Mouse (Mus musculus) heart, embryonic 14.5 days (tissue): Measurements from ENCODE around the gene Lce1i. TPM values are rescaled to one million over a fixed set of nuclear protein-coding genes. Genes with fewer than 3 reads are reported as not detected.

ENCODE experiments used
- ATAC-seq: fragments of 200-750 bp; cut with Nextera tagmentation; 2 replicates; pipeline ENCODE4 v1.8.0; 2017; ENCODE audit warnings: low read depth, moderate TSS enrichment; ENCODE audit not compliant: insufficient number of reproducible peaks, insufficient read depth, low FRiP score
- H3K27ac ChIP-seq, 2 experiments: fragments of 200-500 bp in 1 of 2; fragments of 300-500 bp in 1 of 2; sonication (generic) in 1 of 2; replicated peaks in 1 of 2; 2 replicates each; pipeline ENCODE4 v1.5.1; 2012 to 2014; ENCODE audit warnings: low read depth in 2 of 2, low read length in 2 of 2, control low read depth in 1 of 2, mild to moderate bottlenecking in 1 of 2, mixed read lengths in 1 of 2; ENCODE audit not compliant: control insufficient read depth in 1 of 2, insufficient read depth in 1 of 2
- H3K27me3 ChIP-seq: fragments of 300-500 bp; sonication (generic); 2 replicates; pipeline ENCODE4 v1.6.1; 2014; ENCODE audit warnings: mild to moderate bottlenecking, low read length, control low read depth; ENCODE audit not compliant: control insufficient read depth, insufficient read depth
- H3K36me3 ChIP-seq: fragments of 300-500 bp; sonication (generic); 2 replicates; pipeline ENCODE4 v1.6.1; 2014; ENCODE audit warnings: mild to moderate bottlenecking, control low read depth, low read length, mixed read lengths; ENCODE audit not compliant: control insufficient read depth, insufficient read depth
- H3K4me1 ChIP-seq, 2 experiments: fragments of 200-500 bp in 1 of 2; fragments of 300-500 bp in 1 of 2; sonication (generic) in 1 of 2; 2 replicates each; pipeline ENCODE4 v1.6.1; 2012 to 2014; ENCODE audit warnings: low read length in 2 of 2, control low read depth in 1 of 2, mixed read lengths in 1 of 2; ENCODE audit not compliant: control insufficient read depth in 2 of 2, insufficient read depth in 2 of 2
- H3K4me2 ChIP-seq: fragments of 300-500 bp; sonication (generic); 2 replicates; pipeline ENCODE4 v1.6.1; 2014; ENCODE audit warnings: mild to moderate bottlenecking, low read length
- H3K4me3 ChIP-seq, 2 experiments: fragments of 200-500 bp in 1 of 2; fragments of 300-500 bp in 1 of 2; sonication (generic) in 1 of 2; 2 replicates each; pipeline ENCODE4 v1.5.1; 2012 to 2014; ENCODE audit warnings: low read length in 2 of 2, mild to moderate bottlenecking in 2 of 2, control low read depth in 1 of 2, low read depth in 1 of 2, moderate library complexity in 1 of 2; ENCODE audit not compliant: control insufficient read depth in 1 of 2, insufficient read depth in 1 of 2
- H3K9ac ChIP-seq: fragments of 300-500 bp; sonication (generic); 2 replicates; pipeline ENCODE4 v1.6.1; 2014; ENCODE audit warnings: mild to moderate bottlenecking, low read length
- H3K9me3 ChIP-seq: fragments of 300-500 bp; sonication (generic); 2 replicates; pipeline ENCODE4 v1.6.1; 2016; ENCODE audit warnings: low read length, control low read depth; ENCODE audit not compliant: control insufficient read depth
- WGBS: fragments of 180-500 bp; shearing (Covaris S2); extraction: QIAGEN DNeasy Blood & Tissue Kit; methylation state at CpG from one replicate; pipeline ENCODE4 v1.1.7; 2014; 5-methylcytosine and 5-hydroxymethylcytosine counted together
- polyA plus RNA-seq: library from polyadenylated mRNA; unstranded; fragments of >200 nt; fragmentation: Nextera tagmentation; extraction: Ambion mirVana; gene quantifications from 2 replicates; pipeline ENCODE4 v1.2.1, GENCODE M21; 2014

Lce1i gene
- polyA plus RNA-seq, 1 experiment from 2014 or later = not detected

DNA sequence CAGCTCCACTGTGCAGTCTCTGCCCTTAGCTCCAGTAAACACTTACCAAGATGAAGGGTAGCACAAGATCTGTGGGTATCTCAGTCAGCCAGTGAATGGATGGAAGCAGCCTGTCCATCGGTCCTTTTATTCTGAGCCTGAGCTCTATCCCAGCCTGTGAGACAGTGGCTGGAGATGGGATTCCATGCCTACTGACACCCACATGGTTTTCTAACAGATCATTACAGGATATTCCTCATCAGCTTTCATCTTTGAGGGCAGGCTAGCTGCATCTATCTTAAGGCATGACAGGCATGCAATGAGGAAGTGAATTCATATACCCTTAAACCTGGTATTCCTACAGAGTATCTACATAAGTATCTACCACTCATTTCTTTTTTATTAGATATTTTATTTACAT lies 13.7 kb downstream of the Lce1i start, which contains the start of gene Lce1h:
Gene Lce1h, minus strand, starts transcription at position 101 of the 400 bp plus-strand sequence.
- no peak within 1 kb of the TSS for H3K9ac ChIP-seq
- H3K4me2 ChIP-seq = no peak within 1 kb of the TSS
- no peaks in the 10 kb centered on the region for H3K4me1 ChIP-seq
- 70% methylated on average over 1 of the region's 1 CpGs for WGBS
- no peak within 1 kb of the TSS for H3K4me3 ChIP-seq
- H3K9me3 ChIP-seq = no peaks in the 10 kb centered on the region
- H3K27ac ChIP-seq = no peak within 1 kb of the TSS
- no peak for ATAC-seq
- H3K36me3 ChIP-seq = no peaks in the 10 kb centered on the region
- no peaks in the 10 kb centered on the region for H3K27me3 ChIP-seq

DNA sequence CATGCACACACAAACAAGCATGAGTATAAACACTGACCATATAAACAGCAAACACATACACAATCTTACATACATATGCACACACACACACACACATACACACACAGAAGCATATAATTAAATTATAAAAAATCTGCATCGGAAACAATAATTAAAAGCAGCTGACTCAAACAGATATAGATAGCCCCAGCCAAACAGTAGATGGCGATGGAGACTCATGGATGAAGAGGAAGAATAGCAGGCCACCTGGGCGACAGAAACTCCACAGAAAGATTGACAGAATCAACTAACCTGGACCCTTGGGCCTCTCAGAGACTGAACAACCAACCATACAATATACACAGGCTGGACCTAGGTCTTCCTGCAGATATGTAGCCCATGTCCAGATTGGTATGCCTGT lies 25.5 kb downstream of the Lce1i start:
- H3K4me1 ChIP-seq = no peaks in the 10 kb centered on the region
- H3K9me3 ChIP-seq = no peaks in the 10 kb centered on the region
- ATAC-seq = no peak
- no peak overlapping the region for H3K4me2 ChIP-seq
- H3K9ac ChIP-seq = no peak overlapping the region
- H3K27ac ChIP-seq = no peak overlapping the region
- H3K27me3 ChIP-seq = no peaks in the 10 kb centered on the region
- no peaks in the 10 kb centered on the region for H3K36me3 ChIP-seq
- H3K4me3 ChIP-seq = no peak overlapping the region
- 41% methylated on average over 3 of the region's 3 CpGs for WGBS

DNA sequence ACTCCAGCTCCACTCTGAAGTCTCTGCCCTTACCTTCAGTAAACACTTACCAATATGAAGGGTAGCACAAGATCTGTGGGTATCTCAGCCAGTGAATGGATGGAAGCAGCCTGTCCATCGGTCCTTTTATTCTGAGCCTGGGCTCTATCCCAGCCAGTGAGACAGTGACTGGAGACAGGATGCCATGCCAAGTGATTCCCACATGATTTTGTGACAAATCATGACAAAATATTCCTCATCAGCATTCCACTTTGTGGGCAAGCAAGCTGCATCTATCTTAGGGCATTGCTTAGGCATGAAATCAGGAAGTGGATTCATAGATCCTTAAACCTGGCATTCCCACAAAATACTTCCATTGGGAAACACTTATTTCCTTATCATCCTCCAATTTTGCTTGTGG lies 26.5 kb downstream of the Lce1i start, which contains the start of gene Lce1g:
Gene Lce1g, minus strand, starts transcription at position 101 of the 400 bp plus-strand sequence.
- Histone ChIP-seq H3K27ac (no peak within 1 kb of the TSS), H3K4me3 (no peak within 1 kb of the TSS), H3K4me1 (no peaks in the 10 kb centered on the region), H3K36me3 (no peaks in the 10 kb centered on the region), H3K27me3 (no peaks in the 10 kb centered on the region), H3K4me2 (no peak within 1 kb of the TSS), H3K9me3 (no peaks in the 10 kb centered on the region), H3K9ac (no peak within 1 kb of the TSS)
- no peak for ATAC-seq
- 78% methylated on average over 1 of the region's 1 CpGs for WGBS

DNA sequence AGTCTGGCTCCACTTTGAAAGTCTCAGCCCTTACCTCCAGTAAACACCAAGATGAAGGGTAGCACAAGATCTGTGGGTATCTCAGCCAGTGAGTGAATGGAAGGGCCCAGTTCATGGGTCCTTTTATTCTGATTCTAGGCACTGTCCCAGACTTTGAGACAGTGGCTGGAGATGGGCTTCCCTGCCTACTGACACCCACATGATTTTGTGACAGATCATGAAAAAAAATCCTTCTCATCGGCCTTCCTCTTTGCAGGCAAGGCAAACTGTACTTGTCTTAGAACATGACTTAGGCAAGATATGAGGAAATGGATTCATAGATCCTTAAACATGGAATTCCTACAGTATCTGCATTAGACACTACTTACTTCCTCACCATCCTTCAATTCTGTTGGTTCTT lies 39.7 kb downstream of the Lce1i start, which contains the start of gene Gm38119:
Gene Gm38119, minus strand, starts transcription at position 101 of the 400 bp plus-strand sequence.
- ATAC-seq = no peak
- no peaks in the 10 kb centered on the region for H3K4me1 ChIP-seq
- no peaks in the 10 kb centered on the region for H3K27me3 ChIP-seq
- no peak within 1 kb of the TSS for H3K4me3 ChIP-seq
- H3K27ac ChIP-seq = no peak within 1 kb of the TSS
- H3K4me2 ChIP-seq = no peak within 1 kb of the TSS
- WGBS = 54% methylated on average over 1 of the region's 1 CpGs
- no peaks in the 10 kb centered on the region for H3K36me3 ChIP-seq
- no peak within 1 kb of the TSS for H3K9ac ChIP-seq
- no peaks in the 10 kb centered on the region for H3K9me3 ChIP-seq

Other genes starting within 250 kb of the Lce1i start
- gene 2310046K23Rik, start 244.4 kb downstream of the Lce1i start, polyA plus RNA-seq = not detected in 2 replicates
- gene Ivl, start 205.2 kb downstream of the Lce1i start, polyA plus RNA-seq = not detected in 2 replicates
- gene Smcp, start 189.9 kb downstream of the Lce1i start, polyA plus RNA-seq = not detected in 2 replicates
- not detected in 2 replicates for gene 2210017I01Rik, start 171.4 kb downstream of the Lce1i start, polyA plus RNA-seq
- not detected in 2 replicates for gene Lce6a, start 157.2 kb downstream of the Lce1i start, polyA plus RNA-seq
- gene Lce1a1, start 130.6 kb downstream of the Lce1i start, polyA plus RNA-seq = not detected in 2 replicates
- gene Lce1b, start 122.0 kb downstream of the Lce1i start, polyA plus RNA-seq = not detected in 2 replicates
- not detected in 2 replicates for gene Lce1a2, start 108.6 kb downstream of the Lce1i start, polyA plus RNA-seq
- not detected in 2 replicates for gene Lce1c, start 99.7 kb downstream of the Lce1i start, polyA plus RNA-seq
- gene Lce1d, start 91.7 kb downstream of the Lce1i start, polyA plus RNA-seq = not detected in 2 replicates
- gene Lce1e, start 69.8 kb downstream of the Lce1i start, polyA plus RNA-seq = not detected in 2 replicates
- gene Lce1f, start 58.5 kb downstream of the Lce1i start, polyA plus RNA-seq = not detected in 2 replicates
- gene Gm38119, start 39.8 kb downstream of the Lce1i start, polyA plus RNA-seq = not detected in 2 replicates
- gene Lce1g, start 26.6 kb downstream of the Lce1i start, polyA plus RNA-seq = not detected in 2 replicates
- not detected in 2 replicates for gene Lce1h, start 13.8 kb downstream of the Lce1i start, polyA plus RNA-seq
- gene Lce1j, start 11.6 kb upstream of the Lce1i start, polyA plus RNA-seq = not detected in 2 replicates
- not detected in 2 replicates for gene Lce1k, start 29.0 kb upstream of the Lce1i start, polyA plus RNA-seq
- not detected in 2 replicates for gene Kprp, start 48.3 kb upstream of the Lce1i start, polyA plus RNA-seq
- not detected in 2 replicates for gene Lce1l, start 72.4 kb upstream of the Lce1i start, polyA plus RNA-seq
- not detected in 2 replicates for gene 2310050C09Rik, start 91.3 kb upstream of the Lce1i start, polyA plus RNA-seq
- gene Lce3a, start 147.3 kb upstream of the Lce1i start, polyA plus RNA-seq = not detected in 2 replicates
- not detected in 2 replicates for gene Lce3b, start 154.1 kb upstream of the Lce1i start, polyA plus RNA-seq
- gene Lce3c, start 165.6 kb upstream of the Lce1i start, polyA plus RNA-seq = not detected in 2 replicates
- not detected in 2 replicates for gene Lce3d, start 178.5 kb upstream of the Lce1i start, polyA plus RNA-seq
- gene Lce3e, start 188.2 kb upstream of the Lce1i start, polyA plus RNA-seq = not detected in 2 replicates
- not detected in 2 replicates for gene Lce3f, start 213.3 kb upstream of the Lce1i start, polyA plus RNA-seq
- gene Crct1, start 236.8 kb upstream of the Lce1i start, polyA plus RNA-seq = not detected in 2 replicates
- not detected in 2 replicates for gene Lce1m, start 240.2 kb upstream of the Lce1i start, polyA plus RNA-seq